Mouse (Mus musculus) forelimb bud, embryonic 11.5 days (tissue): Measurements from ENCODE around the gene Ctsll3.

Experiments used
- DNase-seq: peaks from one replicate; pipeline ENCODE4 v3.0.0-alpha.2; 2012; ENCODE audit warnings: low read depth, low spot score

Gene Ctsll3

GRCm38 (mm10) chr13:60802749-60803148 lies at the start of gene Ctsll3:
TSS of gene Ctsll3 (minus strand) at chr13:60802849.
- no peak for DNase-seq

GRCm38 (mm10) chr13:60848241-60849120 lies 45.8 kb upstream of the Ctsll3 start:
- no peak for DNase-seq

- DNase-seq: no peak
These were observed 40.5 kb upstream of the Ctsll3 start for GRCm38 (mm10) chr13:60843153-60843552.

- DNase-seq: no peak
These were observed 40.1 kb upstream of the Ctsll3 start for GRCm38 (mm10) chr13:60842703-60843102.

- DNase-seq: no peak
These were observed 36.8 kb upstream of the Ctsll3 start for GRCm38 (mm10) chr13:60839353-60839902.

GRCm38 (mm10) chr13:60826052-60826451 lies 23.4 kb upstream of the Ctsll3 start:
- no peak for DNase-seq

GRCm38 (mm10) chr13:60820486-60821175 lies 18.0 kb upstream of the Ctsll3 start:
- no peak for DNase-seq

- peak; percentile 36 for DNase-seq
These were observed 16.8 kb upstream of the Ctsll3 start for GRCm38 (mm10) chr13:60819469-60819868.

- no peak for DNase-seq
These were observed 11.1 kb upstream of the Ctsll3 start for GRCm38 (mm10) chr13:60813722-60814121.

- DNase-seq: no peak
These were observed 10.1 kb upstream of the Ctsll3 start for GRCm38 (mm10) chr13:60812768-60813167.

GRCm38 (mm10) chr13:60809690-60810089 lies 7.0 kb upstream of the Ctsll3 start:
- DNase-seq: no peak

GRCm38 (mm10) chr13:60789466-60789865 lies 13.2 kb downstream of the Ctsll3 start:
- no peak for DNase-seq

- no peak for DNase-seq
These were observed 16.4 kb downstream of the Ctsll3 start, which contains the start of gene BC051665 for GRCm38 (mm10) chr13:60786264-60786663. TSS of gene BC051665 (minus strand) at chr13:60786364.

GRCm38 (mm10) chr13:60783301-60783700 lies 19.3 kb downstream of the Ctsll3 start:
- no peak for DNase-seq

- no peak for DNase-seq
These were observed 22.1 kb downstream of the Ctsll3 start for GRCm38 (mm10) chr13:60780534-60780933.

- no peak for DNase-seq
These were observed 41.5 kb downstream of the Ctsll3 start for GRCm38 (mm10) chr13:60761161-60761560.

- no peak for DNase-seq
These were observed 42.3 kb downstream of the Ctsll3 start for GRCm38 (mm10) chr13:60760392-60760791.

- peak; percentile 43 for DNase-seq
These were observed 43.5 kb downstream of the Ctsll3 start for GRCm38 (mm10) chr13:60759136-60759535.

GRCm38 (mm10) chr13:60757292-60757691 lies 45.4 kb downstream of the Ctsll3 start:
- DNase-seq: no peak

GRCm38 (mm10) chr13:60755251-60755650 lies 47.4 kb downstream of the Ctsll3 start:
- no peak for DNase-seq

- no peak for DNase-seq
These were observed 49.4 kb downstream of the Ctsll3 start for GRCm38 (mm10) chr13:60753216-60753615.

GRCm38 (mm10) chr13:60750930-60751329 lies 51.7 kb downstream of the Ctsll3 start:
- no peak for DNase-seq
